Mouse (Mus musculus) intestine, embryonic 14.5 days (tissue): Measurements from ENCODE around the gene Tmco5b. TPM values are rescaled to one million over a fixed set of nuclear protein-coding genes. Genes with fewer than 3 reads are reported as not detected.

ENCODE experiments used
- ATAC-seq: fragments of 200-750 bp; cut with Nextera tagmentation; replicated peaks from 2 replicates; pipeline ENCODE4 v1.8.0; 2017; ENCODE audit warnings: low read depth, moderate number of reproducible peaks, moderate TSS enrichment, moderate library complexity; ENCODE audit not compliant: low FRiP score, low TSS enrichment
- DNase-seq: peaks from one replicate; pipeline ENCODE4 v3.0.0-alpha.2; 2018; ENCODE audit warnings: low spot score
- H3K27ac ChIP-seq: fragments of 300-500 bp; sonication (generic); 2 replicates; pipeline ENCODE4 v1.5.1; 2014; ENCODE audit warnings: low read depth, mild to moderate bottlenecking, control low read depth
- H3K27me3 ChIP-seq: fragments of 300-500 bp; sonication (generic); replicated peaks from 2 replicates; pipeline ENCODE4 v1.6.1; 2014; ENCODE audit warnings: low read length, control low read depth; ENCODE audit not compliant: control insufficient read depth, insufficient read depth
- H3K36me3 ChIP-seq: fragments of 300-500 bp; sonication (generic); 2 replicates; pipeline ENCODE4 v1.6.1; 2014; ENCODE audit warnings: low read length, control low read depth; ENCODE audit not compliant: control insufficient read depth, insufficient read depth
- H3K4me1 ChIP-seq: fragments of 300-500 bp; sonication (generic); replicated peaks from 2 replicates; pipeline ENCODE4 v1.6.1; 2014; ENCODE audit warnings: low read length, control low read depth, mixed read lengths; ENCODE audit not compliant: control insufficient read depth, insufficient read depth
- H3K4me2 ChIP-seq: fragments of 300-500 bp; sonication (generic); 2 replicates; pipeline ENCODE4 v1.6.1; 2014; ENCODE audit warnings: low read length
- H3K4me3 ChIP-seq: fragments of 300-500 bp; sonication (generic); 2 replicates; pipeline ENCODE4 v1.5.1; 2014; ENCODE audit warnings: low read depth, low read length, control low read depth, mixed read lengths
- H3K9ac ChIP-seq: fragments of 300-500 bp; sonication (generic); 2 replicates; pipeline ENCODE4 v1.6.1; 2014; ENCODE audit warnings: mild to moderate bottlenecking, low read length
- H3K9me3 ChIP-seq: fragments of 300-500 bp; sonication (generic); 2 replicates; pipeline ENCODE4 v1.6.1; 2016; ENCODE audit warnings: low read length, control low read depth; ENCODE audit not compliant: control insufficient read depth
- WGBS: fragments of 180-500 bp; shearing (Covaris S2); extraction: QIAGEN DNeasy Blood & Tissue Kit; methylation state at CpG from one replicate; pipeline ENCODE4 v1.1.7; 2014; 5-methylcytosine and 5-hydroxymethylcytosine counted together
- polyA plus RNA-seq: library from polyadenylated mRNA; unstranded; fragments of >200 nt; fragmentation: Nextera tagmentation; extraction: Ambion mirVana; gene quantifications from 2 replicates; pipeline ENCODE4 v1.2.1, GENCODE M21; 2014

Tmco5b gene
- not detected in 2 replicates for polyA plus RNA-seq

GRCm38 (mm10) chr2:113285432-113285831 lies at the start of gene Tmco5b:
Gene Tmco5b (plus strand): TSS chr2:113285732.
- H3K4me1 ChIP-seq = no peaks in the 10 kb centered on the region
- no peak within 1 kb of the TSS for H3K27ac ChIP-seq
- DNase-seq (no peak), ATAC-seq (no peak)
- no peak within 1 kb of the TSS for H3K9ac ChIP-seq
- H3K9me3 ChIP-seq = no peaks in the 10 kb centered on the region
- H3K36me3 ChIP-seq = no peaks in the 10 kb centered on the region
- no peak within 1 kb of the TSS for H3K4me3 ChIP-seq
- no peaks in the 10 kb centered on the region for H3K27me3 ChIP-seq
- WGBS = 86% methylated on average over 2 of the region's 2 CpGs
- no peak within 1 kb of the TSS for H3K4me2 ChIP-seq

GRCm38 (mm10) chr2:113236993-113237392 lies 48.5 kb upstream of the Tmco5b start:
- 69% methylated on average over 1 of the region's 1 CpGs for WGBS
- Histone ChIP-seq H3K4me2 (no peak overlapping the region), H3K9me3 (no peaks in the 10 kb centered on the region), H3K36me3 (no peaks in the 10 kb centered on the region), H3K27ac (no peak overlapping the region), H3K4me1 (no peaks in the 10 kb centered on the region), H3K9ac (no peak overlapping the region), H3K4me3 (no peak overlapping the region), H3K27me3 (no peaks in the 10 kb centered on the region)
- no peak for DNase-seq
- ATAC-seq = no peak

- WGBS = 70% methylated on average over 5 of the region's 5 CpGs
- Histone ChIP-seq H3K4me1 (no peaks in the 10 kb centered on the region), H3K9ac (no peak overlapping the region), H3K27me3 (no peaks in the 10 kb centered on the region), H3K4me2 (no peak overlapping the region), H3K36me3 (no peaks in the 10 kb centered on the region), H3K27ac (no peak overlapping the region), H3K9me3 (no peaks in the 10 kb centered on the region), H3K4me3 (no peak overlapping the region)
- DNase-seq (no peak), ATAC-seq (no peak)
Observed at GRCm38 (mm10) chr2:113238871-113239270, 46.7 kb upstream of the Tmco5b start.

GRCm38 (mm10) chr2:113302349-113303239 lies 17.1 kb downstream of the Tmco5b start:
- DNase-seq = peak; percentile 66
- no peaks in the 10 kb centered on the region for H3K4me1 ChIP-seq
- H3K27ac ChIP-seq = no peak overlapping the region
- no peak overlapping the region for H3K4me3 ChIP-seq
- H3K9ac ChIP-seq = no peak overlapping the region
- H3K36me3 ChIP-seq = no peaks in the 10 kb centered on the region
- no peaks in the 10 kb centered on the region for H3K27me3 ChIP-seq
- peak overlapping the region; percentile 18; the same call in 1 of the 2 replicates for H3K4me2 ChIP-seq
- peak; percentile 27; the same call in 1 of the 2 replicates for ATAC-seq
- WGBS = 41% methylated on average over 18 of the region's 18 CpGs
- H3K9me3 ChIP-seq = no peaks in the 10 kb centered on the region

- Histone ChIP-seq H3K27ac (no peak overlapping the region), H3K27me3 (no peaks in the 10 kb centered on the region), H3K4me2 (no peak overlapping the region), H3K4me1 (no peaks in the 10 kb centered on the region), H3K4me3 (no peak overlapping the region), H3K9ac (no peak overlapping the region), H3K9me3 (no peaks in the 10 kb centered on the region), H3K36me3 (no peaks in the 10 kb centered on the region)
- DNase-seq = no peak
- whole genome bisulfite sequencing = 77% methylated on average over 4 of the region's 4 CpGs
- peak; percentile 48; the same call in 1 of the 2 replicates for ATAC-seq
Observed at GRCm38 (mm10) chr2:113303240-113303538, 17.7 kb downstream of the Tmco5b start.

GRCm38 (mm10) chr2:113305339-113305738 lies 19.8 kb downstream of the Tmco5b start:
- DNase-seq (peak; percentile 87), ATAC-seq (peak; percentile 59; the same call in 1 of the 2 replicates)
- WGBS = under 1% methylated on average over 4 of the region's 4 CpGs
- Histone ChIP-seq H3K4me1 (no peaks in the 10 kb centered on the region), H3K36me3 (no peaks in the 10 kb centered on the region), H3K27ac (no peak overlapping the region), H3K27me3 (no peaks in the 10 kb centered on the region), H3K4me2 (no peak overlapping the region), H3K9ac (no peak overlapping the region), H3K9me3 (no peaks in the 10 kb centered on the region), H3K4me3 (no peak overlapping the region)

GRCm38 (mm10) chr2:113311211-113311610 lies 25.7 kb downstream of the Tmco5b start:
- H3K36me3 ChIP-seq = no peaks in the 10 kb centered on the region
- no peaks in the 10 kb centered on the region for H3K27me3 ChIP-seq
- no peak overlapping the region for H3K4me3 ChIP-seq
- no peak for ATAC-seq
- 59% methylated on average over 3 of the region's 3 CpGs for WGBS
- no peak for DNase-seq
- no peaks in the 10 kb centered on the region for H3K9me3 ChIP-seq
- H3K4me1 ChIP-seq = no peaks in the 10 kb centered on the region
- no peak overlapping the region for H3K9ac ChIP-seq
- H3K27ac ChIP-seq = no peak overlapping the region
- no peak overlapping the region for H3K4me2 ChIP-seq

GRCm38 (mm10) chr2:113323016-113323415 lies 37.5 kb downstream of the Tmco5b start:
- Histone ChIP-seq H3K4me3 (no peak overlapping the region), H3K36me3 (no peaks in the 10 kb centered on the region), H3K4me1 (no peaks in the 10 kb centered on the region), H3K9me3 (no peaks in the 10 kb centered on the region), H3K27ac (no peak overlapping the region), H3K27me3 (no peaks in the 10 kb centered on the region), H3K9ac (no peak overlapping the region), H3K4me2 (no peak overlapping the region)
- DNase-seq (no peak), ATAC-seq (no peak)
- WGBS = 42% methylated on average over 7 of the region's 7 CpGs
